Mouse (Mus musculus) neural tube, embryonic 12.5 days (tissue): ENCODE measurements at regions not wholly inside any gene's neighbourhood (a gene's known extent, or its start where the extent isn't known, plus 50 kb on each side); places are given as distances from the start of the nearest gene placed in this dataset.

ENCODE experiments used
- ATAC-seq: fragments of 200-750 bp; cut with Nextera tagmentation; 2 replicates; pipeline ENCODE4 v1.8.0; 2017; ENCODE audit warnings: low read depth, mild to moderate bottlenecking, moderate TSS enrichment, moderate library complexity; ENCODE audit not compliant: low FRiP score
- H3K27ac ChIP-seq: fragments of 300-500 bp; sonication (generic); 2 replicates; pipeline ENCODE4 v1.5.1; 2016
- H3K27me3 ChIP-seq: fragments of 300-500 bp; sonication (generic); replicated peaks from 2 replicates; pipeline ENCODE4 v1.6.1; 2016; ENCODE audit warnings: mild to moderate bottlenecking
- H3K36me3 ChIP-seq: fragments of 300-500 bp; sonication (generic); 2 replicates; pipeline ENCODE4 v1.6.1; 2016; ENCODE audit warnings: mild to moderate bottlenecking
- H3K4me1 ChIP-seq: fragments of 300-500 bp; sonication (generic); 2 replicates; pipeline ENCODE4 v1.6.1; 2016
- H3K4me2 ChIP-seq: fragments of 300-500 bp; sonication (generic); replicated peaks from 2 replicates; pipeline ENCODE4 v1.6.1; 2016; ENCODE audit warnings: mild to moderate bottlenecking
- H3K4me3 ChIP-seq: fragments of 300-500 bp; sonication (generic); 2 replicates; pipeline ENCODE4 v1.5.1; 2016
- H3K9ac ChIP-seq: fragments of 300-500 bp; sonication (generic); 2 replicates; pipeline ENCODE4 v1.6.1; 2016; ENCODE audit warnings: mild to moderate bottlenecking
- H3K9me3 ChIP-seq: fragments of 300-500 bp; sonication (generic); 2 replicates; pipeline ENCODE4 v1.6.1; 2016; ENCODE audit warnings: mild to moderate bottlenecking
- WGBS: fragments of 180-500 bp; shearing (Covaris S2); methylation state at CpG from one replicate; pipeline ENCODE4 v1.1.7; 2016; 5-methylcytosine and 5-hydroxymethylcytosine counted together

DNA sequence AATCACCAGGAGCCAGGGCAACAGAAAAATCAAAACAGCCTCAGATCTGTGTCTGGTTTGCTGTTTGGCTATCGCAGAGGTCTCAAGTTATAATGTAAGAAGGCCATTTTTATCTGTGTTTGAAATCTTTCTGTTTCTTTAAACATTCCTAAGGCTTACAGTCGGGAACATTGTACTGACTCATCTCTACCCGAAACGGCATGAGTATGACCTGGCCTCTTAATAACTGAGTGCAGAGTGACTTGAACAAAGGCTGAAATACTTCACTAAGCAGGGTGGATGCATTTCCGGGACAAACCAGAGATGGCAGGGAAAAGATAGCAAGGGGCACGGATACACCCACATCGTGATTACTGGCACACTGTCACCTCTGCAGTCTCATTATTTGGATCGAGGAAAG is 355.1 kb downstream of the Nedd1 start:
- 87% methylated on average over 8 of the region's 8 CpGs for WGBS

DNA sequence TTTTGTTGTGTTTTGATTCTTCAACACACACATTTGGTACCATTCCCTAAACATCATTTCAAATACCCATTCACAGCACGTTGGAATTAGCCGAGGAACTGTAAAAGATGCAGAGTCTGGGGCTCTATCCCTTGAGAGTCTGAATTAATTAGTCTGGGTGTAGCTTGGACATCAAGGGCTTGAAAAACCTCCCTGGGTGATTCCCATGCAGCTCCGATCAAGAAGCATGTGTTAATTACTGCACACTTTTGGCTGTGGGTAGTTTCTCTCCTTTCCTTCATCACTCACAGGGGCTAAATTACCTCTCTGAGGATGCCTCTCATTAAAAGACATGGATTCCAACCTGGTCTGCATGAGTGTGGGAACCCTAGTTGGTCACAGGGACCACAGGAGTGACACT is 365.5 kb downstream of the Nedd1 start:
- Histone ChIP-seq H3K9me3 (no peaks in the 10 kb centered on the region), H3K36me3 (no peaks in the 10 kb centered on the region), H3K4me3 (no peak overlapping the region), H3K27ac (no peak overlapping the region), H3K4me2 (no peak overlapping the region), H3K9ac (no peak overlapping the region), H3K27me3 (no peaks in the 10 kb centered on the region), H3K4me1 (no peaks in the 10 kb centered on the region)
- ATAC-seq: no peak
- WGBS: 49% methylated on average over 3 of the region's 3 CpGs

More for the DNA sequence above, 355.1 kb downstream of the Nedd1 start:
- Histone ChIP-seq H3K4me3 (no peak overlapping the region), H3K4me2 (no peak overlapping the region), H3K27ac (no peak overlapping the region), H3K27me3 (no peaks in the 10 kb centered on the region), H3K4me1 (no peaks in the 10 kb centered on the region), H3K36me3 (no peaks in the 10 kb centered on the region), H3K9me3 (no peaks in the 10 kb centered on the region), H3K9ac (no peak overlapping the region)
- no peak for ATAC-seq

DNA sequence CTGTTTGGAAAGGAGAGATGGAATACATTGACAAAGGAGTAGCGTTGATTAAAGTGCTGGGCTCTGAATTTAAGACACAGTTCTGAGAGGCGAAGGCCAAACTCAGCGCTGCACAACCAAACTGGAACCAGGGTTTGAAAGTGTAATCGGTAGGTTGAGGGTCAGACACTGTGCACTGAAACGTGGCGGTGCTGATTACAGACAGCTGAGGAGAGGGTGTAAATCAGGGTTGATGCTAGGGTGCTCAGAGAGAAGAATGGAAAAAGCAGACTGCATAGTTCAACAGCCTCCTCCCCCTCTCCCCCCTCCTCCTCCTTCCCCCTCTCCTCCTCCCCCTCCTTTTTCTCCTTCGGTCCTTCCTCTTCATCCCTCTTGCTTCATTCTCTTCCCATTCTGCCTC is 373.2 kb downstream of the Nedd1 start:
- H3K9me3 ChIP-seq: no peaks in the 10 kb centered on the region
- no peaks in the 10 kb centered on the region for H3K36me3 ChIP-seq
- no peak overlapping the region for H3K9ac ChIP-seq
- no peak overlapping the region for H3K4me2 ChIP-seq
- no peaks in the 10 kb centered on the region for H3K27me3 ChIP-seq
- no peak overlapping the region for H3K4me3 ChIP-seq
- peak; percentile 84 for ATAC-seq
- H3K4me1 ChIP-seq: peaks cover 16% of the 10 kb centered on the region; the same call in 1 of the 2 replicates
- no peak overlapping the region for H3K27ac ChIP-seq
- 28% methylated on average over 7 of the region's 7 CpGs for WGBS

DNA sequence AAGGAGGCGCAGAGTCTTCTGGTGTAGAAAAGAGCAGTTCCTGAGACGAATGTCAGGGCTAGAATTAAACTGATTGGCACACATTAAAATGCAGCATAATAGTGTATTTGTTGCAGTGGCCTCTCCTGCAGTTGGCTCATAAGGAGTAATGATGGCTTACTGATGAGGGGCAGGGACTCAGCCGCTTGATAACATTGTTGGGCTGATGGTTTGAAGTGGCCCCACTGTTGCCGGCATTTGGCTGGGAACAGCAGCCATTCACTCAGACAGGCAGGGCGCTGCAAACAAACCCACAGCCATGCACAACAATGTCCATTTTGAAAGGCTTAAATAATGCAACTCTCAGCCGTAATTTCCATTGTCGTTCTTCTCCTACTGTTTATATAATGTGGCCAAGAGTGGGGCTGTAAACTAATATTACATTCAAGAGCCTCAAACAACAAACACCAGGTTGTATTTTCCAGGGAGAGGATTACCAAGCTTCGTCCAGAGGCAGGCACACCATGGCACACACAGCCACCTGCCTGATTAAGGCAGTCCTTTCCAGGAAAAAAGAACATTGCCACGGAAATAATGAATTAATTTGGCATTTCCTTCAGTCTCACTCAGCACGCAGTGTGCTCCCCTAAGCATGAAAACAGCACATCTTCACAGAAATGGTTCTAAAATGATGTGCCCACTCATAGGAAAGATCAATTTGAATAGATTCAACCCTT is 374.1 kb downstream of the Nedd1 start:
- no peak overlapping the region for H3K4me2 ChIP-seq
- no peak overlapping the region for H3K9ac ChIP-seq
- no peaks in the 10 kb centered on the region for H3K9me3 ChIP-seq
- peaks cover 16% of the 10 kb centered on the region; the same call in 1 of the 2 replicates for H3K4me1 ChIP-seq
- no peaks in the 10 kb centered on the region for H3K27me3 ChIP-seq
- 38% methylated on average over 10 of the region's 10 CpGs for WGBS
- H3K4me3 ChIP-seq: no peak overlapping the region
- no peak for ATAC-seq
- H3K27ac ChIP-seq: no peak overlapping the region
- no peaks in the 10 kb centered on the region for H3K36me3 ChIP-seq

DNA sequence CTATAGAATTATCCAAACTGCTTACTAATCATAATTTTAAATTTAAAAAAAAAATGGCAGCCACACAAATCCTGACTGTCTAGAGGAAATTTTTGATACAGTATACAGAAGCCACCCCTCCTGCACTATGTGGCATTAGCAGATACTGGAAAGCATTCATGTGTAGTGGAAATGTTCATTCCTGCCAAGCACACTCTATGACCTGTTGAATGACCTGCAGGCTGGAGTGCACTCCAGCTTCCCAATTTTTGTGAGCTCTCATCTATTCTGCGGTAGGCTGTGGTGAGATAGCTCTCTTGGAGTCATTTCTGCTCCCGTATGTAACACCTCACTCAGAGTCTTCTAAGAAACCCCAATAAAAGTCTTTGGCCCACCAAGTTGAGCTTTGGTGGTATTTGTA is 382.5 kb downstream of the Nedd1 start:
- Histone ChIP-seq H3K9ac (no peak overlapping the region), H3K36me3 (no peaks in the 10 kb centered on the region), H3K4me1 (no peaks in the 10 kb centered on the region), H3K27me3 (no peaks in the 10 kb centered on the region), H3K4me2 (no peak overlapping the region), H3K27ac (no peak overlapping the region), H3K4me3 (no peak overlapping the region), H3K9me3 (no peaks in the 10 kb centered on the region)
- no peak for ATAC-seq
- WGBS: 88% methylated on average over 2 of the region's 2 CpGs

DNA sequence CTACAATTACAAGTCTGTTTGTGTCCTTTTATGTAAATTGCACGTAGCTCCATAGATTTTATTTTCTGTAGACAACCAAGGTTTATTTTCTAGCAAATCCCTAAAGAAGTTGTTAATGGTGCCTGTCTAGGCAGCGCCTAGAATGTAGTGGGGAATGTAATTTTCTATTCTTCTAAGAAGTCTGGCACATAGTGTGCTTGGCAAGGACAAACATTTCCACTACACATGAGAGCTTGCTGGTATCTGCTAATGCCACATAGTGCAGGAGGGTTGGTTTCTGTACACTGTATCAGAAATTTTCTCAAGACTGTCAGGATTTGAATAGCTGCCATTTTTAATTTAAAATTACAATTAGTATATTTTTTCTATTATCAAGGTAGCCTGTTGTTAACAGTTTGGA is 385.3 kb downstream of the Nedd1 start:
- Histone ChIP-seq H3K9ac (no peak overlapping the region), H3K27ac (no peak overlapping the region), H3K9me3 (no peaks in the 10 kb centered on the region), H3K27me3 (no peaks in the 10 kb centered on the region), H3K4me1 (peaks cover 16% of the 10 kb centered on the region), H3K36me3 (no peaks in the 10 kb centered on the region), H3K4me2 (no peak overlapping the region), H3K4me3 (no peak overlapping the region)
- no peak for ATAC-seq
- WGBS: 86% methylated on average over 2 of the region's 2 CpGs

DNA sequence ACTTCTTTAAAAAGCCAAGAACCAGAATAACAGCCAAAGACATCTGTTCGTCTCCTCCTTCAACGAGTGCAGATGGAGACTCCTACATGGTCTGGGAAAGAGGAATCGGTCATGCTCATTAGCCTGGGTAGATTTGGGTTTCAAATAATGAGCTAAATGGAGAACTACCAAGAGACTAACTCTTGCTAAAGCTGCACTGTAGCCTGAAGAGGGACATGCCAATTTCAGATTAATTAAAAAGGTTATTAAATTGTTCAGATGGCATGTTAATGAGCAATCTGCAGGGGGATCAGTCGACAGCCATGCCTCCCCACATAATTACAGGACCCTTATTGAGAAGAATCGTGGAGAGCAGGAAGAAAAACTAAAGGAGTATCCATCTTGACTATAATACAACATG is 386.1 kb downstream of the Nedd1 start:
- H3K27me3 ChIP-seq: no peaks in the 10 kb centered on the region
- H3K36me3 ChIP-seq: no peaks in the 10 kb centered on the region
- H3K9ac ChIP-seq: no peak overlapping the region
- H3K4me3 ChIP-seq: no peak overlapping the region
- H3K9me3 ChIP-seq: no peaks in the 10 kb centered on the region
- 60% methylated on average over 5 of the region's 5 CpGs for WGBS
- no peak overlapping the region for H3K4me2 ChIP-seq
- ATAC-seq: no peak
- H3K27ac ChIP-seq: no peak overlapping the region
- H3K4me1 ChIP-seq: peaks cover 16% of the 10 kb centered on the region

DNA sequence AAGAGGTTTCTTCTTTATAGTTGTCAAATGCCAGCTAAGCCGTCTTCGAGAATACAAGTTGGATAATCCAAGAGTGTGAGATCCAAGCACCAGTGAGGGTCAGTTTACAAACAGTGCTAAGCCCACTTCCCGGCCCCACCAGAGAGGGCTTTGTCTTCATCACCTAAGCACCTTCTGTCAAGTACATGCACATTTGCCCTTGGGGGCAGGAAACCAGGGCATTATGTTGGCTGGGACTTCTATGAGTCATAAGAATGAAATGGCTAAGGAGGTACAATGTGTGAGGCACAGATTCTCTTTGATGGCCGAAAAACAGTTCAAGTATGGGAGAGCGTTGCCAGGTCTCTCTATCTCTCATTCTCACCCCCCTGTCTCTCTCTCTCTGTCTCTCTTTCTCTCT is 387.1 kb downstream of the Nedd1 start:
- H3K27ac ChIP-seq: no peak overlapping the region
- 90% methylated on average over 5 of the region's 5 CpGs for WGBS
- ATAC-seq: no peak

DNA sequence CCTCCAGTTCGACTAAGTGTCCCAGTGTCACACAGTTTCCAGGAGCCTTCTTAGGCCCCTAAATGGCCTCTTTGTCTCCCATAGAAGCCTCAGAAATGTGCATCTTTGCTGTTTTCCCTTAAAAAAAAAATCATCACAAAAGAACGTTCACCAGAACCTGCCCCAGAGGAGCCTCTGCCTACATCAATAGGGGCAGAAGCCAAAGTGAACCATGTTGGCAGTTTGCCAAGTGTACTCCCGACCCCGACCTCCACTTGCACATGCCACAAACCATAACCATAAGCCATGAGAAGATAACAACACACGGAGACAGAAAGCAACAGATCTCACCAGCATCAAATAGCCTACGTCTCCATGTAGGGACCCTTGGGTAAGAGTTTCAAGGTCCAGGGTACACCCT is 388.4 kb downstream of the Nedd1 start:
- Histone ChIP-seq H3K9ac (no peak overlapping the region), H3K27me3 (no peaks in the 10 kb centered on the region), H3K4me2 (no peak overlapping the region), H3K36me3 (no peaks in the 10 kb centered on the region), H3K4me1 (peaks cover 16% of the 10 kb centered on the region), H3K4me3 (no peak overlapping the region), H3K9me3 (no peaks in the 10 kb centered on the region), H3K27ac (no peak overlapping the region)
- WGBS: 38% methylated on average over 6 of the region's 6 CpGs
- ATAC-seq: no peak

More for the DNA sequence above, 387.1 kb downstream of the Nedd1 start:
- Histone ChIP-seq H3K4me1 (peaks cover 16% of the 10 kb centered on the region), H3K36me3 (no peaks in the 10 kb centered on the region), H3K4me3 (no peak overlapping the region), H3K27me3 (no peaks in the 10 kb centered on the region), H3K9me3 (no peaks in the 10 kb centered on the region), H3K9ac (no peak overlapping the region), H3K4me2 (no peak overlapping the region)

DNA sequence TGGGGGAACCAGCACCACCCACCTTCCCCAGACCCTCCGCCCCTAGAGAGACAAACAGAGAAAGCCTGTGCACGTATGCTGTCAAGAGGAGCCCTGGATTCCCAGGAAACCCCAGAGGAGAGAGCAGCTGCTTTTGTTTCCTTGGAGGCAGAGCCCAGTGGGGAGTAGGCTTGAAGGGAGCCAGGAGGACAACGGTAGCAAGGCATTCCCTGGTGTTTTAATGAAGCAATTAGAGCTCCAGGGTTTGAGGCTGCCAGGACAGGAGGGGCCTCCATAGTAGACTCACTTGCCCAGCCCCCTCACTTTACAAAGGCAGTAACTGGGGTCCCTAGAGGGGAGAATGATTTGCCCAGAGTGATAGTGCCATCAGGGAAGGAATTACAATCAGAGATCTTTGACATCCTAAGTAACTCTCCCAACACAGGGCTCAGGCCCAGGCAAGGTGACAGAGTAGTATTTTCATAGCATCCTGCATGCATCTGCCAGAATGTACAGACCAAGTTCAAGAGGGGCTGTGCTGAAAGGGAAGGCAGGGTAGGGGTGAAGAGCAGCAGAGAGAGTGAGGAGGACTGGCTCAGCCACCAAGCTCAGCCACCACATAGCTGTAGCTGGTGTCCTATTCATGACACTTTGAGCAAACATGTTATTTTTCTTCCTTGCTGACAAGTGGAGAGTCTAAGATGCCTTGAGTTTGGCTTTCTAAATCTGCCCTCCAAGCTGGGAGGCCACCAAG is 389.0 kb downstream of the Nedd1 start:
- no peaks in the 10 kb centered on the region for H3K9me3 ChIP-seq
- H3K4me3 ChIP-seq: no peak overlapping the region
- peak; percentile 85 for ATAC-seq
- H3K27me3 ChIP-seq: no peaks in the 10 kb centered on the region
- no peaks in the 10 kb centered on the region for H3K36me3 ChIP-seq
- H3K4me1 ChIP-seq: peaks cover 16% of the 10 kb centered on the region
- peak overlapping the region; percentile 23; the same call in 1 of the 2 replicates for H3K27ac ChIP-seq
- no peak overlapping the region for H3K9ac ChIP-seq
- H3K4me2 ChIP-seq: no peak overlapping the region
- 3% methylated on average over 3 of the region's 3 CpGs for WGBS

DNA sequence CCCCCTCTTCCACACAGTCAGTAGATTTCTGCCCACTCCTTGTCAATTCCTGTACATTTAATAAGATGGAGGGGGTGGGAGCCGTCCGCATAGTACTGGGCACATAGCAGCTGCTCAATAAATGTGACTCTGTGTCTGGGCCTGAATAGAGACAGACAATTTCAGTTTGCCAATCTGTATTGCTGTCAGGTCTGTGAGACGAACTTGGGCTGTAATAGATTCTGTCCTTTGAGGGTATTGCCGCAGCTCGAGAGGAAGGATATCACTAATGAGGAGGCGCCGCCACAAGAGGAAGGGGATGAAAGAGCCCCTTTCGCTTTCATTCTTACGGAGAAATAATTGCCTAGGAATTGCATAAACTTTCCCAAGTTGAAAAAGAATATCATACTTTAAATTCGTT is 392.1 kb downstream of the Nedd1 start:
- H3K27ac ChIP-seq: no peak overlapping the region
- no peak for ATAC-seq
- H3K4me2 ChIP-seq: no peak overlapping the region
- no peaks in the 10 kb centered on the region for H3K36me3 ChIP-seq
- H3K9ac ChIP-seq: no peak overlapping the region
- no peaks in the 10 kb centered on the region for H3K27me3 ChIP-seq
- no peak overlapping the region for H3K4me3 ChIP-seq
- peaks cover 16% of the 10 kb centered on the region for H3K4me1 ChIP-seq
- 80% methylated on average over 10 of the region's 10 CpGs for WGBS
- H3K9me3 ChIP-seq: no peaks in the 10 kb centered on the region

DNA sequence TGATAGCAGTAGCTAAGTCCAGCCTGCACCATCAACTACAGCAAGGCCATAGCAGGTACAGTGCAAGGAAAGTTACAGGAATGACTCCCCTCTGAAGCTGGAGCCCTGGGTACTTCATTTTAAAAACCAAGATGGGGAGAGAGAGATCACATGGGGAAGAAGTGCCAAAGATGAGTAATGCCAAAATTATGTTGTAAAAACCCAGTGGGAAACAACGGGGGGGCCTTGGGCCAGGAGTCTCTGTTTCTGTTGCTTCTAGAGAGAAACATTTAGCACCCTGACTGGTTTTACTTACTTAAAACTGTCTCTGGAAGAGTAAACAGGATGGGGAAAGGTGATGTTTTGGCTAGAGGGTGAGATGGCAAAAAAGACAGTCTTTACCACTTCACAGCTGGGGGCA is 392.6 kb downstream of the Nedd1 start:
- H3K4me2 ChIP-seq: no peak overlapping the region
- no peak overlapping the region for H3K9ac ChIP-seq
- ATAC-seq: no peak
- H3K27me3 ChIP-seq: no peaks in the 10 kb centered on the region
- H3K9me3 ChIP-seq: no peaks in the 10 kb centered on the region
- 86% methylated on average over 1 of the region's 1 CpGs for WGBS
- H3K4me1 ChIP-seq: peaks cover 16% of the 10 kb centered on the region
- no peak overlapping the region for H3K27ac ChIP-seq
- H3K4me3 ChIP-seq: no peak overlapping the region
- no peaks in the 10 kb centered on the region for H3K36me3 ChIP-seq
